Mouse (Mus musculus) olfactory bulb, adult 2 months (tissue): Measurements from ENCODE around the gene Cacnb1.

Experiments
- CTCF ChIP-seq: fragments of 200-500 bp; IDR thresholded peaks from 2 replicates; pipeline ENCODE4 v1.5.1; 2012; ENCODE audit warnings: low read depth, mild to moderate bottlenecking, low read length, moderate library complexity; ENCODE audit not compliant: insufficient read depth
- POLR2A ChIP-seq: fragments of 200-500 bp; IDR thresholded peaks from 2 replicates; pipeline ENCODE4 v1.6.1; 2012; ENCODE audit warnings: mild to moderate bottlenecking, low read depth, low read length, moderate library complexity; ENCODE audit not compliant: insufficient read depth

DNA sequence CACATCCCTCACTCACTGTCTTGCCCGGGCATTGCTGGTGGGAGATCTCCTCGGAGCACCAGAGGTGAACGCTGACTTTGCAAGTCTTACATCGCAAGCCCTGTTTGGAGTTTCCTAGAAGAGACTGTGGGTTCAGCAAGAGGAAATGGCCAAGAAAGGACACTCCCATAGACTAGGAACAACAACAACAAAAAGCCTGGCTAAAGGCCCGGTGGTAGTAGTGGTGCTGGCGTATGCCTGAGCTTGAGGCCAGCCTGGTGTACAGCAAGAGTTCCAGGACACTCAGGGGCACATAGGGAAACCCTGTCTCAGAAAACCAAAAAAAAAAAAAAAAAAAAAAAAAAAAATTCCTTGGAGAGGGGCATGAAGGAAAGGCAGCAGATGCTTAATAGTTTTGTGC is 19.9 kb upstream of the Cacnb1 start:
- no peak for TF ChIP-seq CTCF
- no peak for TF ChIP-seq POLR2A
